Mouse (Mus musculus) spleen, adult 18-20 months (tissue): Measurements from ENCODE around the gene Aldh16a1.
"Not testable (repeated sequence)": the region's sequence is repeated elsewhere in the genome, so short reads cannot be mapped to it uniquely, and the experiment has no call there.

ENCODE experiments used
- DNase-seq, 2 experiments: peaks; one replicate each; pipeline ENCODE4 v3.0.0; 2022; ENCODE audit warnings: mixed read lengths in 2 of 2

The Aldh16a1 gene

GRCm38 (mm10) chr7:45110089-45110488 is 44.3 kb downstream of the Aldh16a1 start:
- DNase-seq: not testable (repeated sequence)

GRCm38 (mm10) chr7:45107052-45107645 is 47.2 kb downstream of the Aldh16a1 start:
- DNase-seq: no peak

GRCm38 (mm10) chr7:45106441-45106840 is 47.9 kb downstream of the Aldh16a1 start:
- DNase-seq: no peak

GRCm38 (mm10) chr7:45105491-45105890 is 48.9 kb downstream of the Aldh16a1 start:
- DNase-seq: no peak

GRCm38 (mm10) chr7:45104941-45105340 is 49.4 kb downstream of the Aldh16a1 start:
- DNase-seq: no peak

- DNase-seq: peak in 1 of 2 experiments; percentile 47
Measured at GRCm38 (mm10) chr7:45103652-45104180, 50.7 kb downstream of the Aldh16a1 start, which contains the start of gene Fcgrt. Gene Fcgrt, minus strand, starts transcription at chr7:45103851.

GRCm38 (mm10) chr7:45102940-45103585 is 51.3 kb downstream of the Aldh16a1 start:
- no peak for DNase-seq

- no peak for DNase-seq
Measured at GRCm38 (mm10) chr7:45102441-45102840, 51.9 kb downstream of the Aldh16a1 start.

- DNase-seq: no peak
Measured at GRCm38 (mm10) chr7:45100046-45100445, 54.3 kb downstream of the Aldh16a1 start.

- no peak for DNase-seq
Measured at GRCm38 (mm10) chr7:45098541-45099240, 55.7 kb downstream of the Aldh16a1 start.

GRCm38 (mm10) chr7:45097479-45097878 is 56.9 kb downstream of the Aldh16a1 start:
- no peak for DNase-seq

GRCm38 (mm10) chr7:45095965-45096364 is 58.4 kb downstream of the Aldh16a1 start:
- DNase-seq: not testable (repeated sequence)

- DNase-seq: no peak
Measured at GRCm38 (mm10) chr7:45095367-45095766, 59.0 kb downstream of the Aldh16a1 start.

GRCm38 (mm10) chr7:45094121-45094520 is 60.3 kb downstream of the Aldh16a1 start:
- DNase-seq: no peak

- DNase-seq: no peak
Measured at GRCm38 (mm10) chr7:45093516-45093905, 60.9 kb downstream of the Aldh16a1 start.

- DNase-seq: no peak
Measured at GRCm38 (mm10) chr7:45092828-45093515, 61.4 kb downstream of the Aldh16a1 start.

- DNase-seq: no peak
Measured at GRCm38 (mm10) chr7:45092048-45092447, 62.3 kb downstream of the Aldh16a1 start, which contains the start of gene Rcn3. Gene Rcn3, minus strand, starts transcription at chr7:45092221.

GRCm38 (mm10) chr7:45091001-45091990 is 63.1 kb downstream of the Aldh16a1 start:
- no peak for DNase-seq
